Comparison of ENCODE assay signal across 26 mouse cellular contexts in genomic region chr19:6664311-6664952, GRCm38 (mm10).
A peak's percentile ranks its signal among the peaks of the same experiment; 100 is the strongest.
DNase-seq lines count a peak whose midpoint lies in the region; ATAC-seq and TF ChIP-seq lines count a peak whose summit lies in the region.
"Had no signal": no experiment of that assay in that cellular context is flagged by ENCODE, and none has a peak within 500 bp of the region (broad histone marks: within the 10 kb centered on the region; RNA-seq: fewer than 3 reads in every experiment).

No protein-coding gene starts in this region.

- no peaks in the 10 kb centered on the region for H3K27me3 ChIP-seq in midbrain, postnatal 0 days (ENCODE audit: insufficient read depth, low read length)
- H3K27me3 ChIP-seq: embryonic facial prominence, embryonic 12.5 days; forebrain, embryonic 15.5 days; liver, embryonic 15.5 days had no signal

- no peak overlapping the region for H3K27ac ChIP-seq in layer of hippocampus, adult 2 months
- H3K27ac ChIP-seq in midbrain, postnatal 0 days (ENCODE audit: low read depth, low read length): no peak overlapping the region
- H3K27ac ChIP-seq: embryonic facial prominence, embryonic 12.5 days; forebrain, embryonic 15.5 days; hindbrain, embryonic 13.5 days; kidney, postnatal 0 days; midbrain, embryonic 13.5 days had no signal

- no peaks in the 10 kb centered on the region for H3K9me3 ChIP-seq in midbrain, postnatal 0 days (ENCODE audit: low read length)
- H3K9me3 ChIP-seq: embryonic facial prominence, embryonic 12.5 days; forebrain, embryonic 15.5 days; hindbrain, embryonic 13.5 days; liver, embryonic 15.5 days; midbrain, embryonic 13.5 days had no signal

- H3K4me3 ChIP-seq in layer of hippocampus, adult 2 months: no peak overlapping the region
- no peak overlapping the region for H3K4me3 ChIP-seq in midbrain, postnatal 0 days (ENCODE audit: low read depth, low read length)
- H3K4me3 ChIP-seq: embryonic facial prominence, embryonic 12.5 days; forebrain, embryonic 15.5 days; hindbrain, embryonic 13.5 days; liver, embryonic 15.5 days; midbrain, embryonic 13.5 days had no signal

- peak; percentile 24 for DNase-seq in layer of hippocampus, adult 9-11 months
- no peak for DNase-seq in layer of hippocampus, adult 2 months (ENCODE audit: low spot score in 2 of 2)
- DNase-seq in spleen, adult 18-20 months: peak; percentile 13 to 32
- no peak for DNase-seq in spleen, adult 12 weeks (ENCODE audit: low spot score)
- DNase-seq in kidney, postnatal 25 days: no peak
- DNase-seq in midbrain, postnatal 0 days (ENCODE audit: low spot score): no peak
- DNase-seq: adrenal gland, adult 2 months; adrenal gland, postnatal 36 days; cerebellum, adult 2 months; cerebellum, postnatal 25 days; gastrocnemius, postnatal 25 days; heart, adult 18-20 months; heart, postnatal 36 days; kidney, adult 8-10 months; liver had no signal

- H3K9ac ChIP-seq in midbrain, postnatal 0 days (replicated peaks; ENCODE audit: low read length, poor library complexity, severe bottlenecking): no peak overlapping the region
- H3K9ac ChIP-seq: embryonic facial prominence, embryonic 12.5 days; forebrain, embryonic 15.5 days; liver, embryonic 15.5 days; midbrain, embryonic 13.5 days had no signal

- WGBS in midbrain, postnatal 0 days: 82% methylated on average over 12 of the region's 12 CpGs

- TF ChIP-seq CTCF in layer of hippocampus, adult 2 months (conservative IDR thresholded peaks at IDR 0.05): no peak
- TF ChIP-seq CTCF in midbrain, postnatal 0 days (IDR thresholded peaks at IDR 0.05): no peak

- 0 out of 2 replicates have a peak, but pooled peaks have one; percentile 20 for ATAC-seq in megakaryocyte, adult 5-6 weeks (ENCODE audit: poor library complexity, severe bottlenecking)
- ATAC-seq in midbrain, postnatal 0 days (ENCODE audit: low FRiP score): no peak
- ATAC-seq in CD4-positive, CD25-positive, alpha-beta regulatory T cell, adult 4 months: no peak
- ATAC-seq: activated CD4-positive, CD25-positive, alpha-beta regulatory T cell, adult 4 months; forebrain, embryonic 15.5 days; lung, postnatal 0 days had no signal

- H3K4me1 ChIP-seq in midbrain, postnatal 0 days (ENCODE audit: insufficient read depth, low read length): no peaks in the 10 kb centered on the region
- H3K4me1 ChIP-seq: embryonic facial prominence, embryonic 12.5 days had no signal

- no peaks in the 10 kb centered on the region for H3K36me3 ChIP-seq in midbrain, postnatal 0 days (ENCODE audit: insufficient read depth, low read length)
- H3K36me3 ChIP-seq: embryonic facial prominence, embryonic 12.5 days; forebrain, embryonic 15.5 days; hindbrain, embryonic 13.5 days; liver, embryonic 15.5 days; midbrain, embryonic 13.5 days had no signal

- no peak overlapping the region for H3K4me2 ChIP-seq in midbrain, postnatal 0 days (ENCODE audit: low read depth, low read length, poor library complexity, severe bottlenecking)
- H3K4me2 ChIP-seq: embryonic facial prominence, embryonic 12.5 days; forebrain, embryonic 15.5 days; heart, embryonic 11.5 days; hindbrain, embryonic 13.5 days; liver, embryonic 15.5 days had no signal

Comparison
In these comparisons a context has a peak if more than half of its experiments do, and no peak if none do; other contexts are left out.
1. DNase-seq: peak in layer of hippocampus, adult 9-11 months (single experiment) and spleen, adult 18-20 months (2 of 2); none in layer of hippocampus, adult 2 months (0 of 2), spleen, adult 12 weeks (single experiment), kidney, postnatal 25 days (0 of 2) and midbrain, postnatal 0 days (single experiment).